In the genomic region with DNA sequence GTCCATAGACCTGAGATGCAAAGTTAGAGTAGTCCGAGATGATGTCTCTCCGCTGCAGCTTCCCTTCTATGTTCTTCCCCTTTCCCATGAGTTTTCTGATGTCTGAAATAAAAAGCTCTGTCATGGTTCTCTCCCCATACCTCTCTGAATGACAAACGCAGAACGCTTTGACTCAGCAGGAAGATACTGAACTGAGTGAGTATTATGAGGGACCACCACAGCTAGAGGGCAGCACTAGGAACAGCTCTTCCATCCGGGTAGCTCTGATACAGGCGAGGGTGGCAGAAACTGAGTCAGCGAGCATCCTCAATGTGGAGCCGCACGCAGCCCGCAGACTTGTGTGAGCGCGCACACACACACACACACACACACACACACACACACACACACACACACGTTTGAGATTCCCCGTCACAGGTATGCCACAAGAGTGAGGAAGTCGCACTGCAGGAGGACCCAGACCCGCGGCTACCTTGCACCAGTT, we compare ENCODE assay signal across 8 mouse cellular contexts. TPM values are rescaled to one million over a fixed set of nuclear protein-coding genes. Genes with fewer than 3 reads are reported as not detected.
DNase-seq lines count a peak whose midpoint lies in the region; ATAC-seq lines count a peak whose summit lies in the region.

No protein-coding gene starts in this region.

- intact Hi-C loops in left cerebral cortex, postnatal 14 days (cut with DNase I): no loop called here

- WGBS in forebrain, embryonic 16.5 days: 23% methylated on average over 17 of the region's 17 CpGs
- WGBS in intestine, embryonic 14.5 days: 33% methylated on average over 17 of the region's 17 CpGs

- no peaks in the 10 kb centered on the region for H3K36me3 ChIP-seq in forebrain, embryonic 16.5 days (ENCODE audit: control insufficient read depth, insufficient read depth)
- no peaks in the 10 kb centered on the region for H3K36me3 ChIP-seq in intestine, embryonic 14.5 days (ENCODE audit: control insufficient read depth, insufficient read depth, low read length)

- H3K4me2 ChIP-seq in forebrain, embryonic 16.5 days (ENCODE audit: low read length): peak overlapping the region; percentile 48
- peak overlapping the region; percentile 33; the same call in 1 of the 2 replicates for H3K4me2 ChIP-seq in intestine, embryonic 14.5 days (ENCODE audit: low read length)

- ATAC-seq in forebrain, embryonic 16.5 days: peak; percentile 93
- ATAC-seq in intestine, embryonic 14.5 days (replicated peaks; ENCODE audit: low FRiP score, low TSS enrichment, low read depth): 0 out of 2 replicates have a peak, but pooled peaks have one; percentile 27

- DNase-seq in gastrocnemius, postnatal 10 days: peak; percentile 26
- DNase-seq in gastrocnemius, adult 8-10 months (ENCODE audit: low spot score in 2 of 2): no peak
- DNase-seq in cerebellum, adult 18-20 months: peak; percentile 61 to 68
- peak; percentile 59 for DNase-seq in intestine, embryonic 14.5 days (ENCODE audit: low spot score)
- peak; percentile 76 to 82 for DNase-seq in left cerebral cortex, postnatal 14 days (ENCODE audit: low spot score in 2 of 2)
- peak; percentile 59 for DNase-seq in mesoderm, embryonic 11.5 days (ENCODE audit: low read depth, low spot score)
- peak; percentile 5 for DNase-seq in spleen, adult 12 weeks (ENCODE audit: low spot score)

- H3K4me3 ChIP-seq in forebrain, embryonic 16.5 days (replicated peaks; ENCODE audit: low read length): peak overlapping the region; percentile 25
- no peak overlapping the region for H3K4me3 ChIP-seq in intestine, embryonic 14.5 days (ENCODE audit: low read depth, low read length)

- H3K9ac ChIP-seq in forebrain, embryonic 16.5 days (replicated peaks; ENCODE audit: low read depth, low read length): 0 out of 2 replicates have a peak overlapping the region, but pooled peaks have one; percentile 45
- no peak overlapping the region for H3K9ac ChIP-seq in intestine, embryonic 14.5 days (ENCODE audit: low read length)

- no peaks in the 10 kb centered on the region for H3K27me3 ChIP-seq in forebrain, embryonic 16.5 days (replicated peaks; ENCODE audit: control insufficient read depth, insufficient read depth, low read length)
- H3K27me3 ChIP-seq in intestine, embryonic 14.5 days (replicated peaks; ENCODE audit: control insufficient read depth, insufficient read depth, low read length): no peaks in the 10 kb centered on the region

- no peaks in the 10 kb centered on the region for H3K4me1 ChIP-seq in forebrain, embryonic 16.5 days (replicated peaks; ENCODE audit: control insufficient read depth, insufficient read depth, low read length)
- H3K4me1 ChIP-seq in intestine, embryonic 14.5 days (replicated peaks; ENCODE audit: control insufficient read depth, insufficient read depth, low read length): no peaks in the 10 kb centered on the region

- no peaks in the 10 kb centered on the region for H3K9me3 ChIP-seq in forebrain, embryonic 16.5 days (ENCODE audit: control insufficient read depth, low read length)
- H3K9me3 ChIP-seq in intestine, embryonic 14.5 days (ENCODE audit: control insufficient read depth, low read length): no peaks in the 10 kb centered on the region

- H3K27ac ChIP-seq in forebrain, embryonic 16.5 days (ENCODE audit: low read length): no peak overlapping the region
- no peak overlapping the region for H3K27ac ChIP-seq in intestine, embryonic 14.5 days (ENCODE audit: low read depth)

RNA-seq across cellular contexts. Expression of a gene that starts 20.4 kb away (rescaled TPM):
- under 1 TPM in 1 of 2 experiments, not detected in 1; 0.11 TPM for total RNA-seq in gastrocnemius, postnatal 10 days (2021)
- total RNA-seq in gastrocnemius, adult 8-10 months (2022): not detected
- polyA plus RNA-seq in forebrain, embryonic 16.5 days (2015; fragmentation: Nextera tagmentation; extraction: Ambion mirVana): 0.43 and 0.66 TPM in 2 replicates
- 0.08 TPM in 1 of 2 replicates, not detected in the other for polyA plus RNA-seq in intestine, embryonic 14.5 days (2014; fragmentation: Nextera tagmentation; extraction: Ambion mirVana)
- total RNA-seq in left cerebral cortex, postnatal 14 days (2021): 1 to 10 TPM; 1.1 to 1.2 TPM

RNA-seq across cellular contexts. Expression of a gene that starts 25.3 kb away (rescaled TPM):
- total RNA-seq in gastrocnemius, postnatal 10 days (2021): 100 to 1,000 TPM; 127 to 139 TPM
- 100 to 1,000 TPM; 115 to 194 (median 149) TPM for total RNA-seq in gastrocnemius, adult 8-10 months (2022)
- polyA plus RNA-seq in forebrain, embryonic 16.5 days (2015; fragmentation: Nextera tagmentation; extraction: Ambion mirVana): 85.4 and 88.6 TPM in 2 replicates
- polyA plus RNA-seq in intestine, embryonic 14.5 days (2014; fragmentation: Nextera tagmentation; extraction: Ambion mirVana): 176 and 187 TPM in 2 replicates
- total RNA-seq in left cerebral cortex, postnatal 14 days (2021): 10 to 100 TPM; 88.0 to 89.4 TPM

RNA-seq across cellular contexts. Expression of a gene that starts 25.3 kb away (rescaled TPM):
- not detected for total RNA-seq in gastrocnemius, postnatal 10 days (2021)
- not detected for total RNA-seq in gastrocnemius, adult 8-10 months (2022)
- polyA plus RNA-seq in forebrain, embryonic 16.5 days (2015; fragmentation: Nextera tagmentation; extraction: Ambion mirVana): not detected in 2 replicates
- polyA plus RNA-seq in intestine, embryonic 14.5 days (2014; fragmentation: Nextera tagmentation; extraction: Ambion mirVana): 0.68 TPM in 1 of 2 replicates, not detected in the other
- not detected for total RNA-seq in left cerebral cortex, postnatal 14 days (2021)

RNA-seq across cellular contexts. Expression of a gene that starts 26.9 kb away (rescaled TPM):
- total RNA-seq in gastrocnemius, postnatal 10 days (2021): not detected
- not detected for total RNA-seq in gastrocnemius, adult 8-10 months (2022)
- polyA plus RNA-seq in forebrain, embryonic 16.5 days (2015; fragmentation: Nextera tagmentation; extraction: Ambion mirVana): not detected in 2 replicates
- 4.7 and 6.7 TPM in 2 replicates for polyA plus RNA-seq in intestine, embryonic 14.5 days (2014; fragmentation: Nextera tagmentation; extraction: Ambion mirVana)
- total RNA-seq in left cerebral cortex, postnatal 14 days (2021): not detected

RNA-seq across cellular contexts. Expression of a gene that starts 40.5 kb away (rescaled TPM):
- total RNA-seq in gastrocnemius, postnatal 10 days (2021): 10 to 100 TPM; 56.0 to 67.3 TPM
- total RNA-seq in gastrocnemius, adult 8-10 months (2022): 10 to 100 TPM; 55.3 to 81.4 (median 68.5) TPM
- polyA plus RNA-seq in forebrain, embryonic 16.5 days (2015; fragmentation: Nextera tagmentation; extraction: Ambion mirVana): 0.31 and 0.51 TPM in 2 replicates
- 16.8 and 19.6 TPM in 2 replicates for polyA plus RNA-seq in intestine, embryonic 14.5 days (2014; fragmentation: Nextera tagmentation; extraction: Ambion mirVana)
- total RNA-seq in left cerebral cortex, postnatal 14 days (2021): under 1 TPM; 0.64 to 0.89 TPM

Comparison
In these comparisons a context has a peak if more than half of its experiments do, and no peak if none do; other contexts are left out.
1. DNase-seq: peak in gastrocnemius, postnatal 10 days (single experiment), cerebellum, adult 18-20 months (2 of 2), intestine, embryonic 14.5 days (single experiment), left cerebral cortex, postnatal 14 days (2 of 2), mesoderm, embryonic 11.5 days (single experiment) and spleen, adult 12 weeks (single experiment); none in gastrocnemius, adult 8-10 months (0 of 2).